Mouse (Mus musculus): ENCODE results near the gene P2rx4.

The P2rx4 gene

GRCm38 (mm10) chr5:122764032-122764464, 56.7 kb downstream of the P2rx4 start:
- peak; percentile 78 to 90 for DNase-seq

- no peak for DNase-seq
Measured at GRCm38 (mm10) chr5:122767283-122767682, 59.9 kb downstream of the P2rx4 start.

- DNase-seq, result no peak
Measured at GRCm38 (mm10) chr5:122769101-122769568, 61.8 kb downstream of the P2rx4 start.

GRCm38 (mm10) chr5:122770304-122770703, 63.0 kb downstream of the P2rx4 start:
- peak in 1 of 2 experiments; percentile 44 for DNase-seq

GRCm38 (mm10) chr5:122770806-122771261, 63.5 kb downstream of the P2rx4 start:
- peak; percentile 88 to 95 for DNase-seq

GRCm38 (mm10) chr5:122771428-122771827, 64.1 kb downstream of the P2rx4 start:
- no peak for DNase-seq

- DNase-seq, result no peak
Measured at GRCm38 (mm10) chr5:122773756-122774155, 66.4 kb downstream of the P2rx4 start.

GRCm38 (mm10) chr5:122774743-122775611, 67.6 kb downstream of the P2rx4 start:
- no peak for DNase-seq

- no peak for DNase-seq
Measured at GRCm38 (mm10) chr5:122775646-122776286, 68.4 kb downstream of the P2rx4 start.

- DNase-seq, result no peak
Measured at GRCm38 (mm10) chr5:122777322-122777721, 70.0 kb downstream of the P2rx4 start.

GRCm38 (mm10) chr5:122778231-122779226, 71.2 kb downstream of the P2rx4 start:
- peak; percentile 45 to 63 for DNase-seq

Data from cerebellum, postnatal 14 days (tissue).